In the genomic region with DNA sequence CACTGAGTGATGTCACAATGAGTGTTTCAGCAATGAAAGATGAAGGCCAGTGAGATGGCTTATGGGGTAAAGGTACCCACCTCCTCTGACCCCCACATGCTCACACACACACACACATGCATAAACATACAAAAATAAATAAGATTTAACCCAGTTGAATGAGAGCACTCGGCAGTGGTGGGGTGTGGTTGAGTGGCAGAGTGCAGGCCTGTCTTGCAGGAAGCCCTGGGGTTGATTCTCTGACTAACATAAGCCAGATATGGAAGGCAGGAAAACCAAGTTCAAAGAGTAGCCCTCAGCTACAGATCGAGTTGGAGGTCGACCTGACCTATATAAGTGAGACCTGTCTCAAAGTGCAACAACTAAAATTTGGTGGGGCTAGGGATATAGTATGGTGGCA, we compare ENCODE assay signal across 29 mouse cellular contexts. TPM values are rescaled to one million over a fixed set of nuclear protein-coding genes. Genes with fewer than 3 reads are reported as not detected.
DNase-seq lines count a peak whose midpoint lies in the region; ATAC-seq and TF ChIP-seq lines count a peak whose summit lies in the region.
"Had no signal": no experiment of that assay in that cellular context is flagged by ENCODE, and none has a peak within 500 bp of the region (broad histone marks: within the 10 kb centered on the region; RNA-seq: fewer than 3 reads in every experiment).

No protein-coding gene starts in this region.

- no peak for TF ChIP-seq CTCF in thymus, adult 2 months (IDR thresholded peaks at IDR 0.05; ENCODE audit: borderline replicate concordance, control insufficient read depth, extremely low read depth, insufficient read depth, low read length, poor library complexity)
- no peak for TF ChIP-seq CTCF in stomach, postnatal 0 days (IDR thresholded peaks at IDR 0.05; ENCODE audit: low read depth)

- no peaks in the 10 kb centered on the region for H3K36me3 ChIP-seq in thymus, adult 2 months (ENCODE audit: control insufficient read depth, insufficient read depth, low read length)
- no peaks in the 10 kb centered on the region for H3K36me3 ChIP-seq in stomach, embryonic 15.5 days
- no peaks in the 10 kb centered on the region for H3K36me3 ChIP-seq in stomach, postnatal 0 days (ENCODE audit: control insufficient read depth, insufficient read depth, low read length)
- H3K36me3 ChIP-seq: embryonic facial prominence, embryonic 13.5 days; embryonic facial prominence, embryonic 15.5 days; forebrain, embryonic 10.5 days; forebrain, embryonic 12.5 days; G1E had no signal

- H3K9me3 ChIP-seq in stomach, embryonic 15.5 days: no peaks in the 10 kb centered on the region
- H3K9me3 ChIP-seq in stomach, postnatal 0 days (ENCODE audit: control insufficient read depth, low read length): no peaks in the 10 kb centered on the region
- H3K9me3 ChIP-seq: embryonic facial prominence, embryonic 13.5 days; embryonic facial prominence, embryonic 15.5 days; forebrain, embryonic 10.5 days; forebrain, embryonic 12.5 days; G1E had no signal

- 9% methylated on average over 3 of the region's 3 CpGs for WGBS in thymus, adult 2 months
- WGBS in stomach, embryonic 15.5 days: 51% methylated on average over 3 of the region's 3 CpGs
- 40% methylated on average over 3 of the region's 3 CpGs for WGBS in stomach, postnatal 0 days

- no peak for ATAC-seq in stomach, embryonic 15.5 days (ENCODE audit: insufficient read depth, low FRiP score, low read depth)
- ATAC-seq in stomach, postnatal 0 days (ENCODE audit: low FRiP score, low TSS enrichment): peak; percentile 57
- ATAC-seq: activated CD4-positive, CD25-positive, alpha-beta regulatory T cell, adult 4 months; CD4-positive, CD25-positive, alpha-beta regulatory T cell, adult 4 months; forebrain, embryonic 14.5 days; forebrain, embryonic 16.5 days; Patski had no signal

- peaks cover 13% of the 10 kb centered on the region for H3K4me1 ChIP-seq in thymus, adult 2 months (replicated peaks; ENCODE audit: control insufficient read depth, insufficient read depth, low read length)
- peaks cover 7% of the 10 kb centered on the region for H3K4me1 ChIP-seq in stomach, embryonic 15.5 days
- H3K4me1 ChIP-seq in stomach, postnatal 0 days (replicated peaks; ENCODE audit: control insufficient read depth, insufficient read depth): no peaks in the 10 kb centered on the region

- no peak overlapping the region for H3K4me2 ChIP-seq in stomach, embryonic 15.5 days
- H3K4me2 ChIP-seq in stomach, postnatal 0 days (replicated peaks; ENCODE audit: low read depth): no peak overlapping the region
- H3K4me2 ChIP-seq: embryonic facial prominence, embryonic 13.5 days; embryonic facial prominence, embryonic 15.5 days; forebrain, embryonic 12.5 days had no signal

- no peaks in the 10 kb centered on the region for H3K27me3 ChIP-seq in thymus, adult 2 months (ENCODE audit: control insufficient read depth, insufficient read depth, low read length)
- H3K27me3 ChIP-seq in stomach, embryonic 15.5 days (replicated peaks): no peaks in the 10 kb centered on the region
- no peaks in the 10 kb centered on the region for H3K27me3 ChIP-seq in stomach, postnatal 0 days (ENCODE audit: control insufficient read depth, insufficient read depth, low read length)
- H3K27me3 ChIP-seq: CH12.LX; embryonic facial prominence, embryonic 13.5 days; embryonic facial prominence, embryonic 15.5 days; forebrain, embryonic 12.5 days; Patski had no signal

- intact Hi-C loops in left cerebral cortex, postnatal 36 days (cut with DNase I): no loop called here

- no peak for TF ChIP-seq EP300 in stomach, postnatal 0 days (optimal IDR thresholded peaks at IDR 0.05)

- H3K27ac ChIP-seq in thymus, adult 2 months (ENCODE audit: control insufficient read depth, insufficient read depth, low read length): no peak overlapping the region
- H3K27ac ChIP-seq in stomach, embryonic 15.5 days: peak overlapping the region; percentile 16; the same call in 1 of the 2 replicates
- H3K27ac ChIP-seq in stomach, postnatal 0 days (replicated peaks): peak overlapping the region; percentile 1; the same call in 1 of the 2 replicates
- H3K27ac ChIP-seq: embryonic facial prominence, embryonic 13.5 days; embryonic facial prominence, embryonic 15.5 days; forebrain, embryonic 10.5 days; forebrain, embryonic 12.5 days had no signal

- TF ChIP-seq POLR2A in thymus, adult 2 months (IDR thresholded peaks at IDR 0.05; ENCODE audit: control insufficient read depth, extremely low read depth, insufficient read depth, low read length, poor library complexity): no peak

- no peak overlapping the region for H3K9ac ChIP-seq in stomach, embryonic 15.5 days
- H3K9ac ChIP-seq in stomach, postnatal 0 days (ENCODE audit: low read length): no peak overlapping the region
- H3K9ac ChIP-seq: embryonic facial prominence, embryonic 13.5 days; embryonic facial prominence, embryonic 15.5 days; forebrain, embryonic 12.5 days had no signal

- peak; percentile 9 for DNase-seq in thymus, postnatal 0 days (ENCODE audit: low spot score)
- no peak for DNase-seq in thymus, adult 2 months
- DNase-seq in 416B (ENCODE audit: low read depth) (peak; percentile 57), liver (no peak)
- no peak for DNase-seq in stomach, postnatal 0 days (ENCODE audit: low spot score)
- no peak for DNase-seq in left cerebral cortex, postnatal 36 days (ENCODE audit: low spot score in 2 of 2)
- DNase-seq: adrenal gland, adult 8-10 months; adrenal gland, postnatal 25 days; B cell, adult 2 months; cerebellum, adult 11 months; cerebellum, adult 18-20 months; cerebellum, adult 8-10 months; cerebellum, adult 9-11 months; cerebellum, postnatal 14 days; cerebellum, postnatal 36 days; embryo, embryonic 11 days had no signal

- no peak overlapping the region for H3K4me3 ChIP-seq in thymus, adult 2 months (ENCODE audit: control insufficient read depth, insufficient read depth, low read length)
- no peak overlapping the region for H3K4me3 ChIP-seq in stomach, embryonic 15.5 days (replicated peaks)
- no peak overlapping the region for H3K4me3 ChIP-seq in stomach, postnatal 0 days (ENCODE audit: low read depth, low read length)
- H3K4me3 ChIP-seq: embryonic facial prominence, embryonic 13.5 days; embryonic facial prominence, embryonic 15.5 days; erythroblast, embryonic 14.5 days; forebrain, embryonic 10.5 days; forebrain, embryonic 12.5 days had no signal

RNA-seq across cellular contexts. Expression of a gene that starts 15.2 kb away (rescaled TPM):
- 15.9 and 17.0 TPM in 2 replicates for polyA plus RNA-seq in thymus, postnatal 0 days (2015; fragmentation: Nextera tagmentation; extraction: Ambion mirVana)
- polyA plus RNA-seq in thymus, adult 2 months (2012; rRNA removed): 13.0 and 32.6 TPM in 2 replicates
- polyA plus RNA-seq in stomach, embryonic 15.5 days (2015; fragmentation: Nextera tagmentation; extraction: Ambion mirVana): 30.1 and 34.7 TPM in 2 replicates
- 14.5 and 16.6 TPM in 2 replicates for polyA plus RNA-seq in stomach, postnatal 0 days (2015; fragmentation: Nextera tagmentation; extraction: Ambion mirVana)
- 10 to 100 TPM; 24.7 to 25.0 TPM for total RNA-seq in left cerebral cortex, postnatal 36 days (2021)

RNA-seq across cellular contexts. Expression of a gene that starts 45.6 kb away (rescaled TPM):
- polyA plus RNA-seq in thymus, postnatal 0 days (2015; fragmentation: Nextera tagmentation; extraction: Ambion mirVana): 21.6 and 21.9 TPM in 2 replicates
- polyA plus RNA-seq in thymus, adult 2 months (2012; rRNA removed): 31.5 and 35.0 TPM in 2 replicates
- 15.8 and 16.2 TPM in 2 replicates for polyA plus RNA-seq in stomach, embryonic 15.5 days (2015; fragmentation: Nextera tagmentation; extraction: Ambion mirVana)
- 6.0 and 6.4 TPM in 2 replicates for polyA plus RNA-seq in stomach, postnatal 0 days (2015; fragmentation: Nextera tagmentation; extraction: Ambion mirVana)
- total RNA-seq in left cerebral cortex, postnatal 36 days (2021): 10 to 100 TPM in 1 of 2 experiments, 1 to 10 TPM in 1; 9.0 to 15.3 TPM

Comparison
In these comparisons a context has a peak if more than half of its experiments do, and no peak if none do; other contexts are left out.
1. DNase-seq: peak in thymus, postnatal 0 days (single experiment) and 416B (single experiment); none in thymus, adult 2 months (single experiment), stomach, postnatal 0 days (single experiment), left cerebral cortex, postnatal 36 days (0 of 2) and liver (single experiment).